ENCODE assay signal across 22 mouse cellular contexts in genomic region chr5:117790071-117790470, GRCm38 (mm10). TPM values are rescaled to one million over a fixed set of nuclear protein-coding genes. Genes with fewer than 3 reads are reported as not detected.
DNase-seq lines count a peak whose midpoint lies in the region; ATAC-seq and TF ChIP-seq lines count a peak whose summit lies in the region.
"Had no signal": no experiment of that assay in that cellular context is flagged by ENCODE, and none has a peak within 500 bp of the region (broad histone marks: within the 10 kb centered on the region; RNA-seq: fewer than 3 reads in every experiment).

No protein-coding gene starts in this region.

- peak; percentile 74 for DNase-seq in gastrocnemius, adult 2 months
- DNase-seq in gastrocnemius, postnatal 25 days = no peak
- peak; percentile 37 to 40 for DNase-seq in left cerebral cortex, adult 18-20 months (ENCODE audit: low spot score in 2 of 2)
- no peak for DNase-seq in left cerebral cortex, postnatal 4 days
- DNase-seq in brain, adult 2 months (ENCODE audit: low read depth, low spot score) = peak; percentile 76
- peak; percentile 18 for DNase-seq in right cerebral cortex, postnatal 14 days
- no peak for DNase-seq in liver, embryonic 11.5 days (ENCODE audit: low spot score)
- DNase-seq: cerebellum, adult 2 months; heart, adult 11 months; heart, postnatal 36 days; kidney, postnatal 14 days; lung, adult 2 months; lung, postnatal 4 days; thymus, postnatal 25 days had no signal

- intact Hi-C loops in gastrocnemius, adult 2 months (cut with DNase I) = no loop called here
- intact Hi-C loops in left cerebral cortex, postnatal 4 days (cut with DNase I) = no loop called here

- peak overlapping the region; percentile 63 for H3K27ac ChIP-seq in gastrocnemius, adult 2 months
- no peak overlapping the region for H3K27ac ChIP-seq in liver, embryonic 11.5 days (ENCODE audit: low read depth, low read length)
- H3K27ac ChIP-seq: forebrain, embryonic 15.5 days; heart, embryonic 13.5 days; hindbrain, embryonic 15.5 days; midbrain, embryonic 10.5 days; neural tube, embryonic 13.5 days had no signal

- H3K4me2 ChIP-seq in liver, embryonic 11.5 days = no peak overlapping the region
- H3K4me2 ChIP-seq: forebrain, embryonic 15.5 days; heart, embryonic 13.5 days; hindbrain, embryonic 15.5 days; neural tube, embryonic 13.5 days had no signal

- no peak overlapping the region for H3K4me3 ChIP-seq in gastrocnemius, adult 2 months
- no peak overlapping the region for H3K4me3 ChIP-seq in liver, embryonic 11.5 days (ENCODE audit: low read depth, low read length)
- H3K4me3 ChIP-seq: erythroblast, embryonic 14.5 days; forebrain, embryonic 15.5 days; heart, embryonic 13.5 days; hindbrain, embryonic 15.5 days; midbrain, embryonic 10.5 days; neural tube, embryonic 13.5 days had no signal

- H3K27me3 ChIP-seq in liver, embryonic 11.5 days (replicated peaks; ENCODE audit: control insufficient read depth, insufficient read depth, low read length) = no peaks in the 10 kb centered on the region
- H3K27me3 ChIP-seq: forebrain, embryonic 15.5 days; heart, embryonic 13.5 days; hindbrain, embryonic 15.5 days; neural tube, embryonic 13.5 days had no signal

- H3K9me3 ChIP-seq in liver, embryonic 11.5 days (ENCODE audit: control insufficient read depth, low read length) = no peaks in the 10 kb centered on the region
- H3K9me3 ChIP-seq: forebrain, embryonic 15.5 days; hindbrain, embryonic 15.5 days; midbrain, embryonic 10.5 days; neural tube, embryonic 13.5 days had no signal

- H3K36me3 ChIP-seq in liver, embryonic 11.5 days (ENCODE audit: control insufficient read depth, insufficient read depth, low read length) = no peaks in the 10 kb centered on the region
- H3K36me3 ChIP-seq: forebrain, embryonic 15.5 days; heart, embryonic 13.5 days; hindbrain, embryonic 15.5 days; midbrain, embryonic 10.5 days; neural tube, embryonic 13.5 days had no signal

- no peak overlapping the region for H3K9ac ChIP-seq in liver, embryonic 11.5 days (ENCODE audit: low read depth, low read length)
- H3K9ac ChIP-seq: forebrain, embryonic 15.5 days; heart, embryonic 13.5 days; hindbrain, embryonic 15.5 days; neural tube, embryonic 13.5 days had no signal

- ATAC-seq in liver, embryonic 11.5 days (replicated peaks; ENCODE audit: low FRiP score) = no peak
- ATAC-seq: forebrain, embryonic 15.5 days; intestine, embryonic 16.5 days had no signal

- no peak for TF ChIP-seq CTCF in gastrocnemius, adult 2 months (IDR thresholded peaks at IDR 0.05)

- no peaks in the 10 kb centered on the region for H3K4me1 ChIP-seq in liver, embryonic 11.5 days (replicated peaks; ENCODE audit: control insufficient read depth, insufficient read depth, low read length)
- H3K4me1 ChIP-seq: forebrain, embryonic 15.5 days; heart, embryonic 13.5 days had no signal

- 55% methylated on average over 6 of the region's 6 CpGs for WGBS in liver, embryonic 11.5 days

RNA-seq across cellular contexts. Expression of gene Nos1, which starts 9.2 kb away (rescaled TPM):
- total RNA-seq in gastrocnemius, adult 2 months (2021) = 10 to 100 TPM; 50.9 to 64.4 TPM
- 10 to 100 TPM; 28.5 to 39.3 TPM for total RNA-seq in gastrocnemius, postnatal 25 days (2021)
- total RNA-seq in left cerebral cortex, adult 18-20 months (2021) = 10 to 100 TPM; 32.2 to 35.5 TPM
- 10 to 100 TPM; 36.0 to 42.2 TPM for total RNA-seq in left cerebral cortex, postnatal 4 days (2021)
- polyA plus RNA-seq in liver, embryonic 11.5 days (2014; fragmentation: Nextera tagmentation; extraction: Ambion mirVana) = 0.01 TPM in 1 of 2 replicates, not detected in the other
- total RNA-seq: common myeloid progenitor, adult 5-6 weeks had no signal
- polyA plus RNA-seq: erythroblast, embryonic 14.5 days had no signal

Comparison
In these comparisons a context has a peak if more than half of its experiments do, and no peak if none do; other contexts are left out.
1. DNase-seq: peak in gastrocnemius, adult 2 months (single experiment), left cerebral cortex, adult 18-20 months (2 of 2), brain, adult 2 months (single experiment) and right cerebral cortex, postnatal 14 days (single experiment); none in gastrocnemius, postnatal 25 days (single experiment), left cerebral cortex, postnatal 4 days (single experiment) and liver, embryonic 11.5 days (single experiment).